Mouse (Mus musculus): Measurements from ENCODE around the gene Dthd1. TPM values are rescaled to one million over a fixed set of nuclear protein-coding genes. Genes with fewer than 3 reads are reported as not detected.

The Dthd1 gene
- total RNA-seq (2015) = not detected in 2 replicates
- not detected in 2 replicates for total RNA-seq (2017)

DNA sequence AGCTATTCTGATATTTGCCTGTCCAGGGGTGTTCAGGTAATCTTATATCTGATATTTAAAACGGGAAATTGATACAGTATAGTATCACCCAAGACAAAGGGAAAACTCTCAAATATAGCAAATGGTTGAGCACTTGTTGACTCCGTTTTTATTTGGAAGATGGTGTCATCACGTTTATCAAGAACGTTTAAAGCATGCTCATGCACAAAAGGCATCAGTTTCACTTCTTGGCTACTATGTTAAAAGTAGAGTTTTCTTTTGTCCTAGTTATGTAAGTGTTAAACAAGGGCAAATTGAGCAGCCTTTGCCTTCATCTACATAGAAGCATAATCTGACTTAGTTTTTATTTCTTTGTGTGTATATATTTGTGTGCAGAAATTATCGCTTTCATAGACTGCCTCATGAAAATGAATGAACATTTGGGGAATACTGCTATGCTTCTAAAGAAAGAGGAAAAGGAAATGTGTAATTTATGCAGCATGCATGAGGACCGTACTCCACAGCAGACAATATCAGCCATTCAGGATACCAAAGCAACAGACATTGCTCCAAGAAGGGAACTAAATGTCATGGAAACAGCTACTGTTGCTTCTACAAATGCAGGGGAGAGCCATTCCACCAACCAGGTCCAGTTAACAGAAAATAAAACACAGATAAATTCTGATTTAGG, at the start of gene Dthd1:
TSS of gene Dthd1 (plus strand) at position 422 of the 670 bp plus-strand sequence.
- no peak for ATAC-seq (ENCODE audit: poor library complexity, severe bottlenecking)

DNA sequence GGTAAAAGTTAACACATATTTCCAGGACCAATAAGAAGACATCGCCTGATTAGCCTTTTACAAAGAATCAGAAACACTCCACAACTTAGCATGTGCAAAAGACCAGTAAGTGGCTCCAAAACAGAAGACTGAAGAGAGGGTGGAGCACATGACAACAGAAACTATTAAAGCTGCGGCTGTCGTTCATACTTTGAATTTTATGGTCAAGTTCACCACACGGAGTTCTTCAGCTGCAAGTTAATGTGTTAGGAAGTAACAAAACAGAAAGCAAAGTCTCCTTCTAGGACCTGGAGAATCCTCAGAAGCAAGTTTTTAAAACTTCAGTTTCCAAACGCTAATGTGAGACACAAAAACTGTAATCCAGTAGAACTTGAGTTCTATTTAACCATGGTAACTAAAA, 49.5 kb upstream of the Dthd1 start:
- ATAC-seq (ENCODE audit: poor library complexity, severe bottlenecking) = no peak

DNA sequence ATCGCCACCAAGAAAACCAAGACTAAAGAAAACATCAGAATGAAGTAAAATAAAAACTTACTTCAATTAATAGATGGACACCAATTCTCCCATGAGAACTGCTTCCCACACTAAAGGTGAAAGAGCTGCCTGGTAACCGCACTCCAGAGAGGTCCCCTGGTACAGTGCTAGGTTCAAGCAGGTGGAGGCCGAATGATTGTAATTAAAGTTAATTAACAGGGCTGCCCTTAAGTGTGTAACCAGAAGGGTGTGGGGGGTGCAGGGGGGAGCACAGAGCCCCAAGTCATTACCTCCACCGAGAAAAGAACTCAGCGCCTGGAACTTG, 48.2 kb upstream of the Dthd1 start:
- ATAC-seq (ENCODE audit: poor library complexity, severe bottlenecking) = peak; percentile 6; the same call in 1 of the 2 replicates

DNA sequence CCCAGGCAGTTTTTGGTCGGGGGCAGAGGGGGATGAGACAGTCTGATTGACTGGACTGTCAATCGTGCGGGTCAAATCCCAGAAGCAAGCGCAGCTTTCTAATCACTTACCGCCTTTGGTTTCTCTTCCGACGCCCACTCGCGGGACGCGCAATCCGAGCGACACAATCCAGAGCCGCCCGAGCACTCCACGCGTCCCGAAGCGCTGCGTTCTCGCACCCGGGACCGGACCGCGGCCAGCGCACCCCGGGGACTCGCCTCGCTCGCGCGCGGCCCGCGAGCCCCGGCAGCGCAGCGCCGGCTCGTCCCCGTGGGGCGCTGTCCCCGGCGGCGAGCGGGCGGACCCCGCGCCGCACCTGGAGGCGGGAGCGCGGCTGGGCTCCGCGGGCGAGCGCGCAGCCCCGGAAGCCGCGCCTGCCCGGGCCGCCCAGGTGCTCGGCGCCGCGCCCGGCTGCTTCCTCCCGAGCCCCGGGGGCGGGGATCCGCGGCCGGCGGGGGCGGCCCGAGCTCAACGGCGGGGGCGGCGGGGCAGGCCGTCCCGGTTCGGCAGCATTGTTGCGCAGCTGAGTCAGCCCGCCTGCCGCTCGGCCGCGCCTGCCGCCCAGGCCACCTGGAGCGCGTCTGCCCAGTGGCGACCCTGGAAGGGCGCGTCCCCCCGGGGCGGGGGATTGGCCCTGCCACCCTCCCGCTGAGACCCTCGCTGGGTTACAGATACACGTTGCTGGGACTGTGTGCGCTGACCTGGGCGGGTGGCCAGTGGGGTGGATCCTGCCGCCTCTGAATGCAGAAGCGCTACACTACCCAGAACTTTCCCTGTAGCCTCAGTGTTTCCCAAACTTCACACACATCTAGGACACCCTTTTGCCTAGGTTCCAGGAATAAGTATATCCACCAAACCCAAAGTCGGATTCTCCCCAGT, 47.6 kb upstream of the Dthd1 start, which contains the start of gene Arap2:
TSS of gene Arap2 (minus strand) at position 376 of the 918 bp plus-strand sequence.
- peak; percentile 73 for ATAC-seq (ENCODE audit: poor library complexity, severe bottlenecking)

DNA sequence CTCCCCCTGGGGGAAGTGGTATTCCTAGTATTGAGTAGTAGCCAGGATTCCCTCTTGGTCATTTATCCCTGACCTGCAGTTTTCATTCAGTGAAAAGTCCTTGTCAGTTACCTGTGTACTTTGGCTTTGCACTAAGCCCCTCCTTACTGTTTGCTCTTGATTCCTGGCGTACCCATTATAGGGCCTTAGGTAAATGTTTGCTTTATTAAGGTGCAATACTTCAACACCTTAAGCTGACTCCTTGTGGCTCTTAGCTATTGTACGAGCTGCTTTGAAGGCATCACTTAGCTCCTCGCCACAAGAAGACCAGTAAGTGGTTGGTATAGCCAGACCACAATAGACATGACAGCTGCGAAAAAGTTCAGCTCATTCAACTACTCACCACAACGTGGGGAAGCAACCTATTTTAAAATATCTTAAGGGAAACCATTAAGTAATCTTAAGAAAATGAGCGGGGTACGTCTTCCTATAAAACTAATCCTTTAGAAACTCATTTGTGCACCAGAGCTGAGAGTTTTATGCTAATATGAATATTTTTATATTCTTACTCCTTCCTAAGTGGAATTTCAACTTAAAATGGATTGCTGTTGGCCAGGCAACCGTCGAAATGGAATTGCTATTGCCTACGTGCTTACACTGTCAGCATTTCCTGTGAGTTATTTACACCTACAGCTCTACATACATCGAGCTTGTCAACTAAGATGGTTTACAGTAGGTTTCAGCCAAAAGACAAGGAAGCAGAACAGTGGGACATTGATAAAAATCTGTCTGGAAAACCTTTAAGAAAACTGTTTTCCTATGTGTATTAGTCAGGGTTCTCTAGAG, 41.6 kb upstream of the Dthd1 start:
- ATAC-seq (ENCODE audit: poor library complexity, severe bottlenecking) = peak; percentile 69

DNA sequence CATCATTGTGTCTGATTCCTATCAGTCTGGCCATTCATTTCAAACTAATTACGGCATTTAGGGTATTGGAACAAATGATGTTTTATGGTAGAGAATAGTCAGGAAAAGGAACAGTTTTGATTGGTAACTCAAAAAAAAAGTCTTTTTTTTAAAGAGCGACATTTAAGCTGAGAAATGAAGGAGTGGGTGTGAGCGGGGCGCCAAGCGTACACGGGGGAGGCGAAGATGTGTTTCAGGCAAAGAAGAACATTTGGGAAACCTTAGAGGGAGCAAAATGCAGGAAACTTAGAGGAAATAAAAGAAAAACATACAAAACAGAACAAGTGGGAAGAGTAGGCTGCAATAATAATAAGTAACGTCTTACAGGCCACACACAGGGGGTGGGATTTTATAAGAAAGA, 35.8 kb upstream of the Dthd1 start:
- ATAC-seq (ENCODE audit: poor library complexity, severe bottlenecking) = no peak

DNA sequence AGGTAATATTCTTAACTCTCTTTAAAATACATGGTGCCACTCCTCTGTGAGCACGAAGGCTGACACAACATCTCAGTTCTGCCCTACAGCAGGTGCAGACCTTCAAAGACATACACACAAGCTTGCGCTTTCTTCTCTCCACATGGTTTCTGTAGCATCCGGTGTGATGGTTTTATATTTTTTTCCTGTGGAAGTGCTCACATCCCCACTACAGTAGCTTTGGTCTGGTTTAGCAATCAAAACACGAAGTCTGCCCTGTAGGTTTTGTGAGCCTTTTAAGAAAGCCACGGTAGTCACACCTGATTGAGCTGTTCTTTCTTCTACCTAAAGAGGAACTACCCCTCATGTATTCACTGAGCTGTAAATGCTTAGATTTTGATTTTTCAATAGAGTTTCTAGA, 34.9 kb upstream of the Dthd1 start:
- ATAC-seq (ENCODE audit: poor library complexity, severe bottlenecking) = peak; percentile 58

DNA sequence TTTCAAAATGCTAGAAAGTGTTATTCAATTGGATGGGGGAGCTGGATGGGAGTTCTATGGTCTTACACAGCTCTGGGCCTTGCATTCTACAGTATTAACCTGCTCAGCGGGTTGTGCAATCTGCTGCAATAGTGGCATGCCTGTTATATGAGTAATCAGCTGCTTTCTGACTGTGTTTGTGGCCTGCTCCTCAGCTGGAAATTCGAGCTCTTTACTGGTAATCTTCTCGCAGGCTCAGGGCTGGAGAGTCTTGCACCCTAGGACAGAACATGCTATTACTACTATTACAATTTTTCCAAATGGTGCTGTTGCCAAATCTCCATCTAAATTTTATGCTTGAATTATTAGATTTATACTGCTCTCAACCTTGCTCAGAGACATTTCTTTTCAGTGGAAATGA, 26.8 kb upstream of the Dthd1 start:
- no peak for ATAC-seq (ENCODE audit: poor library complexity, severe bottlenecking)

DNA sequence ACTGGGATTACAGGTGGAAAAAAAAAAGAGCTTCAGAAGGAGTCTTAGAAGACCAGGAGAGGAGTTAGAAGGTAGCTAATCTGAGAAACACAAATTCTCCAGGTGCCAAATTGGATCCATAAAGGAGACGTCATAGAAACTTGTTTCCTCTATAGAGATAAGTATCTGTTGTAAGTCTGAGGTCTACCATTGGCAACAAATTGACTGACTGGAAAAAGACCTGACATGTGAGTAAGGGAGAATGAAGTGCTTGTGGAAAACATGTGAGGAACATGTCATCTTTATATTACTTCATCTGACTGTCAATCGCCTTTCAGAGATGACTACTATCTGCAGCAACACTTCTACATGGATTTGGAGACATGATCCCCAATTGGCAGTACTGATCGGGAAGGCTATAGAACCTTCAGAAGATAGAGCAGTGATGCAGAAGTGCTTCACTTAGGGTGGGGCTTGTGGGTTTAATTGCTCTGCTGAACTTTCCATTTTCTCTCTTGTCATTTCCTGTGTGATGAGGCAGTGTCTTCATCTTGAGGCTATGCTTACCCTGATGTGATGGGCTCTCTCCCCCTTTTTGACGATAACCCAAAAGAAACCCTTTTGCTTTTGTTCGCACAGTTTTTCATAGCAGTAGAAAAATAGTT, 22.6 kb upstream of the Dthd1 start:
- ATAC-seq (ENCODE audit: poor library complexity, severe bottlenecking) = peak; percentile 88

DNA sequence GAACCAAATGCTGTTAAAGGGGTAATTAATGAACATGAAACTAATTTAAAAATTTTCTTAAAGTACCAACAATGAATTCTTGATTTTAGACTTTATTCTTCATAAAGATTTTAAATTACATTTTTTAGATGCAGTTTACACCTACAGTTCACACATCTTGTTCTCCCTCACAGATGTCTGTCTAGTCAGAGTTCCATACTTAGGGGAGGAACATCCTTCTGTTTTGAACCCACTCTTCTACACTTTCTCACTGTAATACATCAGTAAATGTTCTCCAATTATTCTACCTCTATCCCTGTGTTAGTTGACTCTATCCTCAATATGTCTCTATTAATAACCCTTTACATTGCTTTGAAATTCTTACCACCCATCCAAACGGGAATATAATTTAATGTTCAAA, 20.8 kb upstream of the Dthd1 start:
- no peak for ATAC-seq (ENCODE audit: poor library complexity, severe bottlenecking)

DNA sequence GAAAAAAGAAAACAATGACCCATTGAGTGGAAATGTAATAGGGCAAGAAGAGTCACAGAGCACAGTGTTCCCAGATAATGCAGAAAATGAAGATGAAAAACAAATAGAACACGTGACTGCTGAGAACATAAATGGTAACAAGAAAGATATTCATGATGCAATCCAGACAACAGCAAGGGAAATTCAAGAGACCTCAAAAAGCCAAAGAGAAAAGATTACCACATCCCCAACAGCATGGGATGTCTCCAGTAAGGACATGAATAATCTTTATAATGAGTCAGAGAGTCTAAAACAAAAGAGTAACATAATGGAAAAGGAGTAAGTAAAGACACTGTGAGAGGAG, 420 bp downstream of the Dthd1 start:
- ATAC-seq (ENCODE audit: poor library complexity, severe bottlenecking) = no peak

DNA sequence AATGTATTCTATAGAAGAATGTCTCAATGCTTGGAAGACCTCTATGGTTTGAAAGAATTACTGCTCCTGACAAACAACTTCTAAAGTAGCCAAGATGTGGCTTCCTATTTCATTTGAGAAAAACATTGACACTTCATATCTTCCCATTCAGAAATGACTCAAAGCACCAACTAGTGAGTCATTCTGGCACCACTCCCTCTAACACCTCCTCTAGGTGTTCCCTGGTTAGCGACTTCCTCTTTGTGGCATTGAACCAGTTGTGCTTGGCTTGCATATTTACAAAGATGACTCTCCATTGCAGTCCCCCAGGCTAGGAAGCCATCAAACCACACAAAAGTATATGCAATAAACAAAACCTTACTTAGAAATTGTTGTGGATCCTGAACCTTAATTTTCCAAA, 2.1 kb downstream of the Dthd1 start:
- peak; percentile 94 for ATAC-seq (ENCODE audit: poor library complexity, severe bottlenecking)

DNA sequence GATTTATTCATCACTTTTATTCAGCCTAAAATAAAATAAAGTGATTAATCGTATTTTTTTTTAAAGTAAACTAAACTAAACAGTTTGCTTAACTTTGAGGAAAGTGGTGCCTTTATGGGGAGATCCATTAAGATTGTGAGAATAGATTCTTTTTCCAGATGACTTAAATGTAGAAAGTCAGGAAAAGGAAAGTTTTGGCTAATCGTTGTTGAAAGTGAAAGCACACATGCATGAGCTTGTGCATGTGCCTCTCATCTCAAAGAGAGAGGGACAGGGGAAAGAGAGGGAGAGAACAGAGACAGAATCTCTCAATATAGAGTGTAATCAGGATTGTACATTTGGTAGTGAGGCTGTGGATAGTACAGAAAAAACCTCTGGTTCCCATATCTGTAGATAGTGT, 5.9 kb downstream of the Dthd1 start:
- no peak for ATAC-seq (ENCODE audit: poor library complexity, severe bottlenecking)

DNA sequence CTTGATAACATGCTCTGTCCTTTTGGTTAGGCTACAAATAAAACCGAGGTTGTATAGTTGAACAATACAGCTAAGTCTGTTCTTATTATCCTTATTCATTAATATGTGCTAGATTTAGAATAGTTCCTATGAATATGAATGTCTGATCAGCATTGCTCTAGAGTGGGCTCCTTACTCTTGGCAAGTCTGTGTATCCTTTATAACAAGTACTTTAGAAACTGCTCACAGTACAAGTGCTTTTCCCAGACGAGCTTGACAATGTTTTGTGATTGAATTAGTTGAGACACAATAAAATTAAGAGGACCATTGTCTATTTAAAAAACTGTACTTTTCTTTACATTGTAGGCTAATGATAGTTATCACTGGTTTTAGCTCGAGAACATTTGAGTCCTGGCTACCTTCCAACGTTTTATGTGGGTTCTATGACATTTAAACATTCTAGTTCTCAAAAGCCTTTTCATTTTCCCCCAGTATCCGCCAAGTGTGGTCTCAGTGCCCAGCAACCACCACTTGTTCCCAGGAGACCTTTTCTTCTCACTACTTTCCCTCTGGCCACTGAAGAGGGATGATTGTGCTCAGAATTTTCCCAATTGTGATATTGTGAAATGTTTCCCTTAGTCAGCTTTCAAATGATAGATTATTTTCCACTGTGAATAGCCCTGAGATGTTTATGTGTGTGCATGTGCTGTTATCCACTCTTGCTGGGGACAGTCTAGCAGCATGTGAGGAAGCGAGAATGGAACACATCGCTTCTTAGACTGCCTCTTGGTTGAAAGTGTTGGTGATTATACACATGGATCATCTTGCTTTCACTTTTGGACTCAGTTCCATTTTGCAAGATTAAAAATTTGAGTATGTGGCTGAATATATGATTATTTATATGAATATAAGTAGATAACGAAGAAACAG, 7.0 kb downstream of the Dthd1 start:
- no peak for ATAC-seq (ENCODE audit: poor library complexity, severe bottlenecking)

DNA sequence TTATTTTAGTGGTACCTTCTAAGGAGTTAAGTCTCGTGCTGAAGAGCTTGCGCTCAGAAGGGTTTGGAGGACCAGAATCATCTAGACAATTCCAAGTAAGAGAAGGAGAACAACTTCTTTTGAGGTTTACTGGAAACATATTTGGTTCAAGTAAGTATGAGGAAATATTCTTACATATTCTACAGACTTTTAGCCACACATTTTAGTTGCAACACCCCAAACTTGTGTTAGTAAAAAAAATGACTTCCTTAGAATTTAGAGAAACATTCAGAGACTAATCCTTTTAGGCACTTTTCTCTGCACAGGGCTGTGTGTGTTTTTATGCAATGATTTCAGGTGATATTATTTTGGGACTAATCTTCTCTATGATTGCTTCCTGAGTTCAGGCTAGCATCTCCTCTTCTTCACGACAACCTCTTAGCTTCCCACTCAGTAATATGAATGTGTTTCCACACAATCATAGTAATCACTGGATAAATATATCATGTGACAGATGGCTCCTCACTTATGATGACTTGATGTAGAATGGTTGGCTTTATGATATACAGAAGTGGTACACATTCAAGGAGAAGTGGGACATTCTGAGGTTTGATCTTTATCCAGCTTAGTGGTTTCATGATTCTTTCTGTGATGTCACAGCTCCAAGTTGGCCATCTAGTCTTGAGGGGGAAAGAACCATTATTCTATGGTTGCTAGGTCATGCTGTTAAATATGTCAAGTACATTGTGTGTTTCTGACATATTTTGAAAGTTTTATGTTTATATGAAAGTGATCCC, 29.5 kb downstream of the Dthd1 start:
- ATAC-seq (ENCODE audit: poor library complexity, severe bottlenecking) = peak; percentile 57

DNA sequence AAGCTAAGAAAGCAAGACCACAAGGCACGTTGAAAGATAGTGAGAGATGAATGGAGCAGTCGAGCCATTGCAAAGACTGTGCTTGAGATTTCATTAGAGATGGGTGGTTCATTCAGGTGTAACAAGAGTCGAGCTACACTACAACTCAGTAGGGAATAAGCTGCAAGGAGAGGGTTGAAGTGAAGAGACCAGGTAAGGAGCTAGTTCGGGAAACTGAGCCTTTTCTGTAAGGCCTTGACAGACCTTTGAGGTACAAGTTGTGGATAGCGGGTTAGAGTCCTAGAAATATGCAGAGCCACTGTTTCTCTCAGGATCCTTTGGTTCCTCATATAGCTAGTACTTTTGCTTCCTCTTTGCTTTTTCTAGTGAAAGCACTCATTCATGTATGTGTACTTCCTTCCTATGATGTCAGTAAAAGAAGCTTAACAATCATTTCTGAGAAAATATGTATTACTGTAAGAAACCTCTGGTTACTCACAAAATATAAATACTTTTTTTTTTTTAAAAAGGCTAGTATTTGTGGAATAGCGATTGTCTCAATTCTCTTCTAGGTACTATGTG, 33.0 kb downstream of the Dthd1 start:
- peak; percentile 72 for ATAC-seq (ENCODE audit: poor library complexity, severe bottlenecking)

DNA sequence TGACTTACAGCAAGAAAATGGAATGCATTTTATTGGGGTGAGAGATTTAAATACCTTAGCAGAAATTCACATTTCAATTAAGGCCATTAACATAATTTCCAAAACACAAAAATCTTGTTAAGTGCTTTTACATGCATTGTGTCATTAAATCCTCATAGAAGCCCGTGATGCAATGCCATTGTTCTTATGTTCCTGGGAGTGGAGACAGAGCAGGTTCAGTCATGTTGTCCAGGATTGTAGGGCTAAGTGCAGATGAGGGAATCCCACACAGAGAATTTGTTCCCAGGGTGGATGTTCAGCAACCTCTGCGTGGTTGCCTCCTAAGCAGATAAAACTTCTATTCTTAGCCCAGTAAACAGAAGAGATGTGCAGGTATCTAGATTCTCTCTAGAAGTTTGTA, 37.7 kb downstream of the Dthd1 start:
- ATAC-seq (ENCODE audit: poor library complexity, severe bottlenecking) = no peak

DNA sequence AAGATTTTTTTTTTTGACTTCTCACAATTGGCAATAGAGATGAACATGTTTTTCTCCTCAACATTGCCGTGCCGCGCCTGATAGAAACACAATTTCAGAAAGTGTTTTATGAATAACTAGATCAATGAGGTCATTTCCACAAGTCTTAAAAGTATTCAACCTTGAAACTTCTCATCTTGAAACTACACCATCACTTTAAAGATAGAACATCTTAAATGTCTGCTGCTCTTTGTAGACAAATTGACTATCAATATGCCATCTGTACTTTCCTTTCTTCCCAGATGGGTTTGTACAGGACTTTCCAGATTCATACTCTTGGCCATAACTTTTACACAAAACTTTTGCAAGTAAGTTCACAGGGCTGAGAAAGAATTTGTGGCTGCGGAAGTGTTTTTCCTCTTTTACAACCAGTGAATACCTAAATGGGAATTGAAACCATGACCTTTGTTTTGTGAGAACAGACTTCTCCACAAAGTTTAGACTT, 40.8 kb downstream of the Dthd1 start:
- ATAC-seq (ENCODE audit: poor library complexity, severe bottlenecking) = peak; percentile 60

DNA sequence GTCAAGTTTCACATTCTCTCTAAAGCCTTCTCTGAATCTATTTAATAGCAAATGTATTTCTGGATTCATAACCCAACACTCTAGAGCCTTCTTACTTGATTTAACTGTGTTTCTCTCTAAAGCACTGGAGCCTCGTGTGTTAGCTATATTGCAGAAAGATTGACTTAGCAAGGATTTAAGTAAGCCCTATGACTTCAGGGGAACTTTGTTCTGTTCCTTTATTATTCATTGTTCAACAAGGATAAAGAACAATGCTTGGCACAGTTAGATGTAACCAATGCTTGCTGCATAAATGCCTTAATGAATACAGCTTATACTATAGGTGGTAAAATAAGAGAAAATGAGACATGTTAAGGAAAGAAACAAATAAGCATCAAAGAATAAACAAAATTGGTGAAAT, 43.9 kb downstream of the Dthd1 start:
- ATAC-seq (ENCODE audit: poor library complexity, severe bottlenecking) = no peak

All from megakaryocyte, adult 5-6 weeks (primary cell).